Mouse (Mus musculus) lung, embryonic 14.5 days (tissue): Measurements from ENCODE around the gene Gpr84. TPM values are rescaled to one million over a fixed set of nuclear protein-coding genes. Genes with fewer than 3 reads are reported as not detected.
A peak's percentile ranks its signal among the peaks of the same experiment; 100 is the strongest.
"Not testable (repeated sequence)": the region's sequence is repeated elsewhere in the genome, so short reads cannot be mapped to it uniquely, and the experiment has no call there.

Experiments
- ATAC-seq: fragments of 200-750 bp; cut with Nextera tagmentation; 2 replicates; pipeline ENCODE4 v1.8.0; 2017; ENCODE audit warnings: mild to moderate bottlenecking, moderate TSS enrichment, moderate library complexity; ENCODE audit not compliant: insufficient read depth
- DNase-seq: peaks from one replicate; pipeline ENCODE4 v3.0.0-alpha.2; 2015
- H3K27ac ChIP-seq: fragments of 300-500 bp; sonication (generic); 2 replicates; pipeline ENCODE4 v1.5.1; 2014; ENCODE audit warnings: low read depth, mild to moderate bottlenecking, moderate library complexity
- H3K27me3 ChIP-seq: fragments of 300-500 bp; sonication (generic); 2 replicates; pipeline ENCODE4 v1.6.1; 2014; ENCODE audit warnings: low read length, control low read depth; ENCODE audit not compliant: insufficient read depth
- H3K36me3 ChIP-seq: fragments of 300-500 bp; sonication (generic); 2 replicates; pipeline ENCODE4 v1.6.1; 2014; ENCODE audit warnings: control low read depth; ENCODE audit not compliant: insufficient read depth
- H3K4me1 ChIP-seq: fragments of 300-500 bp; sonication (generic); 2 replicates; pipeline ENCODE4 v1.6.1; 2014; ENCODE audit warnings: antibody characterized with exemption, control low read depth; ENCODE audit not compliant: insufficient read depth
- H3K4me2 ChIP-seq: fragments of 300-500 bp; sonication (generic); 2 replicates; pipeline ENCODE4 v1.6.1; 2014; ENCODE audit warnings: mild to moderate bottlenecking
- H3K4me3 ChIP-seq: fragments of 300-500 bp; sonication (generic); 2 replicates; pipeline ENCODE4 v1.5.1; 2014; ENCODE audit warnings: low read depth, low read length
- H3K9ac ChIP-seq: fragments of 300-500 bp; sonication (generic); 2 replicates; pipeline ENCODE4 v1.6.1; 2014
- H3K9me3 ChIP-seq: fragments of 300-500 bp; sonication (generic); 2 replicates; pipeline ENCODE4 v1.6.1; 2016; ENCODE audit warnings: low read depth, low read length, control low read depth
- CTCF ChIP-seq: IDR thresholded peaks from 2 replicates; pipeline ENCODE4 v1.5.1; 2016; ENCODE audit warnings: antibody characterized with exemption, low read depth
- WGBS: fragments of 180-500 bp; shearing (Covaris S2); extraction: QIAGEN DNeasy Blood & Tissue Kit; methylation state at CpG from one replicate; pipeline ENCODE4 v1.1.7; 2014; 5-methylcytosine and 5-hydroxymethylcytosine counted together
- polyA plus RNA-seq: library from polyadenylated mRNA; unstranded; fragments of >200 nt; fragmentation: Nextera tagmentation; extraction: Ambion mirVana; gene quantifications from 2 replicates; pipeline ENCODE4 v1.2.1, GENCODE M21; 2014

The Gpr84 gene
- polyA plus RNA-seq, 1 experiment from 2014 or later: not detected

GRCm38 (mm10) chr15:103284066-103284465 is 26.3 kb downstream of the Gpr84 start:
- H3K4me1 ChIP-seq: peaks cover 8% of the 10 kb centered on the region
- DNase-seq (peak; percentile 80), ATAC-seq (no peak)
- no peaks in the 10 kb centered on the region for H3K27me3 ChIP-seq
- 58% methylated on average over 3 of the region's 3 CpGs for WGBS
- TF ChIP-seq CTCF: peak; percentile 69
- no peak overlapping the region for H3K9ac ChIP-seq
- no peak overlapping the region for H3K4me3 ChIP-seq
- peaks cover 15% of the 10 kb centered on the region for H3K36me3 ChIP-seq
- no peak overlapping the region for H3K4me2 ChIP-seq
- no peaks in the 10 kb centered on the region for H3K9me3 ChIP-seq
- no peak overlapping the region for H3K27ac ChIP-seq

DNA sequence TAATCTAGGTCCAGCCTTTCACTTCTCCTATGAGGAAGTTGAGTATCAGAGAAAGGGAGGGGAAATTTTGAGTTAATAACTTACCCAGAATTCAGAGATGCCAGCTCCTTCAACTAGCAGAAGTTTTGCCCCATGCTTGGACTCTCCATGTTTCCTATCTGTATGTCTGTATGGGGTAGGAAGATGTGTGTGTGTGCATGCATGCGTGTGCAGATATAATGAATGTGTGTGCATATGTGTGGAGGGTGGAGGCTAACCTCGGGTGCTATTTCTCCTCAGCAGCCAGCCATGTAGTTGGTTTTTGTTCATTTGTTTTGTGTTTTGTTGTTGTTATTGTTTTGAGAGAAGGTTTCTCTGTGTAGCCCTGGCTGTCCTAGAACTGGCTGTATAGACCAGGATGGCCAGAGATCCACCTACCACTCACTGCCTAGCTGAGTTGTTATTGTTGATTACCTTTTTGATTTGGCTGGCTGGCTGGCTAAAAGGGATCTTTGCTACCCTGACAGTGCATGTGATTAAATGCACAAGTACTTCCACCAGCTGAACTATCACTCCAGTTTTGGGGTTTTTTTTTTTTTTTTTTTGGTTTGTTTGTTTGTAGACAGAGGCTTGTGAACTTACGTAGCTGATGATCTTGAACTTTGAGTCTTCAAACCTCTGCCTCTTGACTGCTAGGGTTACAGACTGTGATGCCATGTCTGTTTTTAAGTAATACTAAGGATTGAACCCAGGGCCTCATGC is 28.8 kb downstream of the Gpr84 start:
- ATAC-seq (no peak), DNase-seq (no peak)
- H3K9me3 ChIP-seq: no peaks in the 10 kb centered on the region
- H3K27ac ChIP-seq: no peak overlapping the region
- H3K4me1 ChIP-seq: peaks cover 8% of the 10 kb centered on the region
- peaks cover 2% of the 10 kb centered on the region; the same call in 1 of the 2 replicates for H3K36me3 ChIP-seq
- no peak overlapping the region for H3K4me2 ChIP-seq
- no peaks in the 10 kb centered on the region for H3K27me3 ChIP-seq
- H3K9ac ChIP-seq: no peak overlapping the region
- whole genome bisulfite sequencing: 87% methylated on average over 3 of the region's 3 CpGs
- no peak for TF ChIP-seq CTCF
- H3K4me3 ChIP-seq: no peak overlapping the region

DNA sequence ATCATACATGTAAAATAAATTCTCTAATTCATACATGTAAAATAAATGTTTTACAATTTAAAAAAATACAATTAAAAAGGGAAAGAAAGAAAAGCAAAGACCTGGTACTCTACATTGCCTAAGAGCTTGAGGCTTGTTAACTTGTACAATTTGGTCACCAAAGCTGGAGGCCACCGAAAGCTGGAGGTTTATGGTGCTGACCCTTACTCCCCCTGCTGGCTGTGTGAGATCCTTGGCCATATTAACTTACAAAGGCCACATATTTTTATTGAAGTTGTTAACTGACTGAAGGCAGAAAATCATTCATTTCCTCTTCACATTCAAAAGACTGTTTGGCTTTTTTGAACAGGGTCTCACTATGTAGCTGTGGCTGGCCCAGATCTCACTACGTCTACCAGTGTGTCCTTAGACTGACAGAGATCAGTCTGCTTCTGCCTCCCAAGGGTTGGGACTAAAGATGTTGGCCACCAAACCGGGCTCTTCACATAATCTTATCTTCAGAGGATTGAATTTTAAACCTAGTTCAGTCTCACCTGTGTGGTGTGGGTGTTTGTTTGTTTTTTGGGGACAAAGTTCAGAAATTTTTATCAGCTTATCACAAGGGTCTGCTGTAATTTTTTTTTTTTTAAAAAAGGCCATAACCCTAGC is 29.5 kb downstream of the Gpr84 start:
- H3K4me2 ChIP-seq: no peak overlapping the region
- no peak for ATAC-seq
- 54% methylated on average over 3 of the region's 3 CpGs for WGBS
- no peak overlapping the region for H3K27ac ChIP-seq
- DNase-seq: peak; percentile 79
- no peak overlapping the region for H3K4me3 ChIP-seq
- H3K27me3 ChIP-seq: no peaks in the 10 kb centered on the region
- TF ChIP-seq CTCF: peak; percentile 73
- no peak overlapping the region for H3K9ac ChIP-seq
- H3K9me3 ChIP-seq: no peaks in the 10 kb centered on the region
- peaks cover 6% of the 10 kb centered on the region for H3K4me1 ChIP-seq
- H3K36me3 ChIP-seq: peaks cover 2% of the 10 kb centered on the region; the same call in 1 of the 2 replicates

GRCm38 (mm10) chr15:103279750-103280149 is 30.7 kb downstream of the Gpr84 start:
- no peak overlapping the region for H3K4me2 ChIP-seq
- no peak overlapping the region for H3K27ac ChIP-seq
- H3K9ac ChIP-seq: no peak overlapping the region
- DNase-seq (peak; percentile 60), ATAC-seq (no peak)
- no peaks in the 10 kb centered on the region for H3K27me3 ChIP-seq
- 59% methylated on average over 3 of the region's 3 CpGs for WGBS
- H3K36me3 ChIP-seq: peaks cover 2% of the 10 kb centered on the region; the same call in 1 of the 2 replicates
- no peak overlapping the region for H3K4me3 ChIP-seq
- no peaks in the 10 kb centered on the region for H3K9me3 ChIP-seq
- TF ChIP-seq CTCF: peak; percentile 48
- no peaks in the 10 kb centered on the region for H3K4me1 ChIP-seq

GRCm38 (mm10) chr15:103277949-103278348 is 32.5 kb downstream of the Gpr84 start:
- Histone ChIP-seq H3K4me3 (no peak overlapping the region), H3K36me3 (0 out of 2 replicates have a peak, but pooled peaks cover 2% of the 10 kb centered on the region), H3K27me3 (no peaks in the 10 kb centered on the region), H3K9me3 (no peaks in the 10 kb centered on the region), H3K27ac (no peak overlapping the region), H3K9ac (no peak overlapping the region), H3K4me1 (no peaks in the 10 kb centered on the region), H3K4me2 (no peak overlapping the region)
- DNase-seq (no peak), ATAC-seq (no peak)
- 77% methylated on average over 7 of the region's 7 CpGs for WGBS
- TF ChIP-seq CTCF: no peak

DNA sequence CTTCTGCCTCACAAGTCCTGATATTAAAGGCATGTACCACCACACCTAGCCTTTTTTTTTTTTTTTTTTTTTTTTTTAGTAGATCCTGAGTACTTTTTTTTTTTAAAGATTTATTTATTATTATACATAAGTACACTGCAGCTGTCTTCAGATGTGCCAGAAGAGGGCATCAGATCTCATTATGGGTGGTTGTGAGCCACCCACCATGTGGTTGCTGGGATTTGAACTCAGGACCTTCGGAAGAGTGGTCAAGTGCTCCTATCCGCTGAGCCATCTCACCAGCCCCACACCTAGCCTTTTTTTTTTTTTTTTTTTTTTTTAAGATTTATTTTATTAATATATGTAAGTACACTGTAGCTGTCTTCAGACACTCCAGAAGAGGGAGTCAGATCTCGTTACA is 34.5 kb downstream of the Gpr84 start:
- not testable (repeated sequence) for H3K4me2 ChIP-seq, H3K4me3 ChIP-seq, H3K36me3 ChIP-seq, H3K4me1 ChIP-seq, H3K9me3 ChIP-seq, ATAC-seq, H3K27me3 ChIP-seq, DNase-seq, H3K9ac ChIP-seq, H3K27ac ChIP-seq
- 91% methylated on average over 3 of the region's 3 CpGs for WGBS

DNA sequence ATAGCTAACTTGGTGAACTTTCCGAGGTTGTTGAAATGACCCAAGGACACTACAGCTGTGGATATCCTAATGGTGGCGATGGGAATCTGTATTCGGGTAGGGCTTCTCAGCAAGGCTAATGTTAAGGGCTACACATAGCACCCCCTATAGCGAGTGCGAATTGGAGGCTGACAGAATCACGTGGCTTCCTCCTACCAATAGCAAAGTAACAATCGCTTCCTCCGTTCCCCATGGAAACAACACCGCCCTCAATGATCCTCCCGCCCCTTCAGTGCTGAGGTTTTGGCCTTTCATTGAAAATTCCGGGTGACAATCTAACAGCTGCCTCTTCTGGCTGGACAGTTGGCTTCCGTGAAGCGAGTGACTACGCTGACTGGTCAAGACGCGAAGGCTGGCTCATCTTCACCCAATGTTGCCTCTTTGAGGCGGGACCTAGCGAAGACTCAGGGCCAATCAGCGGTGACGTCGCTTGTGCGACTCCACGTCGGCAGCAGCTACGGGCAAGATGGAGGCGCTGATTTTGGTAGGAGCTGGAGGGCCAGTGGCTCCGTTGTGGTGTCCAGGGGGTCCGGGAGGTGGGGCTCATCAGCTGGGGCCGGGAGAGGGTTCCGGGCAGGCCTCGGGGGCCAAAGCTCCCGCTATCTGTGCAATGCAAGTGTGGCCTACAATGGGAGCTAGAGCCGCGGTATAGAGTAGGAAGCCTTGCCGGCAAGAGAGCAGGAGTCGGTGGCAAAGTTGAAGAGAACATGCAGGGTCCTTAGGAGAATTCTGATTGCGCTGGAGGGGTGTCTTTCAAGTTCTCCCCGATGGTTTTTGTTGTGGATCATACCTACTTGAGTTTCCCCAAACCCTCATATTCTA is 37.8 kb downstream of the Gpr84 start, which contains the start of gene Copz1:
Gene Copz1 (plus strand): TSS at position 296 of the 861 bp plus-strand sequence.
- Histone ChIP-seq H3K27me3 (no peaks in the 10 kb centered on the region), H3K4me3 (peak within 1 kb of the TSS; percentile 77), H3K27ac (peak within 1 kb of the TSS; percentile 40; the same call in 1 of the 2 replicates), H3K9ac (peak within 1 kb of the TSS; percentile 82), H3K4me2 (peak within 1 kb of the TSS; percentile 71), H3K36me3 (no peaks in the 10 kb centered on the region), H3K4me1 (no peaks in the 10 kb centered on the region), H3K9me3 (no peaks in the 10 kb centered on the region)
- ATAC-seq (peak; percentile 100), DNase-seq (peak; percentile 99)
- TF ChIP-seq CTCF: peak; percentile 41
- under 1% methylated on average over 38 of the region's 38 CpGs for WGBS
